12 mouse cellular contexts compared by ENCODE assay signal in the genomic region with DNA sequence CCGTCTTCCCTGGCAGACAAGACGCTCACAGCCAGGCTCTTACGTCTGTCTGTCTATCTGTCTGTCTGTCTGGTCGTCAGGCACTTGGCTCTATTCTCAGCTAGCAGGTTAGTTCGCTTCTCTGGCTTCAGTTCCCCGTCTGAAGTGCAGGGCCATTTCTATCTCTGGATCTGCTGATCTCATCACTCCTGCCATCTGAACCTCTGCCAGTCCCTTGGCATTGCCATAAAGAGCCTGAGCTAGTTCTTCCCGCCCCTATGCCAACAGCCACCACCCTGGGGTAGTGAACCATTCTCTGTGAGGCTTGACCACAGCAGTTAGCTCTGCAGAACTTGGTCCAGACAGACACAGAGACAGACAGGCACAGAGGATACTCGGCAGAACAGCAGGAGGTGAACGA. TPM values are rescaled to one million over a fixed set of nuclear protein-coding genes. Genes with fewer than 3 reads are reported as not detected.
DNase-seq lines count a peak whose midpoint lies in the region; ATAC-seq lines count a peak whose summit lies in the region.
"Had no signal": no experiment of that assay in that cellular context is flagged by ENCODE, and none has a peak within 500 bp of the region (broad histone marks: within the 10 kb centered on the region; RNA-seq: fewer than 3 reads in every experiment).

No protein-coding gene starts in this region.

- no peaks in the 10 kb centered on the region for H3K36me3 ChIP-seq in midbrain, embryonic 15.5 days (replicated peaks)
- no peaks in the 10 kb centered on the region for H3K36me3 ChIP-seq in hindbrain, embryonic 10.5 days
- H3K36me3 ChIP-seq: limb, embryonic 13.5 days; neural tube, embryonic 15.5 days had no signal

- no peak overlapping the region for H3K9ac ChIP-seq in midbrain, embryonic 15.5 days
- H3K9ac ChIP-seq: limb, embryonic 13.5 days; neural tube, embryonic 15.5 days had no signal

- 86% methylated on average over 9 of the region's 9 CpGs for WGBS in midbrain, embryonic 15.5 days
- WGBS in hindbrain, embryonic 10.5 days, result 86% methylated on average over 9 of the region's 9 CpGs

- peak; percentile 61 for DNase-seq in adrenal gland, postnatal 10 days
- no peak for DNase-seq in adrenal gland, adult 18-20 months (ENCODE audit: low spot score in 2 of 2)
- peak; percentile 42 for DNase-seq in layer of hippocampus, adult 9-10 months (ENCODE audit: low spot score)
- no peak for DNase-seq in layer of hippocampus, postnatal 36 days
- DNase-seq in cerebellum, adult 11-12 months, result peak; percentile 48
- DNase-seq in gastrocnemius, postnatal 14 days, result peak; percentile 65
- DNase-seq in hindbrain, embryonic 10.5 days (ENCODE audit: low spot score), result no peak
- DNase-seq: midbrain, embryonic 14.5 days had no signal

- intact Hi-C loops in gastrocnemius, postnatal 14 days (cut with DNase I; ENCODE audit: low total_unique reads), result no loop called here

- no peak overlapping the region for H3K27ac ChIP-seq in midbrain, embryonic 15.5 days
- no peak overlapping the region for H3K27ac ChIP-seq in hindbrain, embryonic 10.5 days
- H3K27ac ChIP-seq: limb, embryonic 13.5 days; neural tube, embryonic 15.5 days had no signal

- no peaks in the 10 kb centered on the region for H3K27me3 ChIP-seq in midbrain, embryonic 15.5 days (replicated peaks)
- no peaks in the 10 kb centered on the region for H3K27me3 ChIP-seq in hindbrain, embryonic 10.5 days (ENCODE audit: insufficient read depth, poor library complexity, severe bottlenecking)
- H3K27me3 ChIP-seq: neural tube, embryonic 15.5 days had no signal

- H3K4me3 ChIP-seq in midbrain, embryonic 15.5 days, result no peak overlapping the region
- H3K4me3 ChIP-seq in hindbrain, embryonic 10.5 days, result no peak overlapping the region
- H3K4me3 ChIP-seq: erythroblast, embryonic 14.5 days; limb, embryonic 13.5 days; neural tube, embryonic 15.5 days had no signal

- H3K4me2 ChIP-seq in midbrain, embryonic 15.5 days, result no peak overlapping the region
- H3K4me2 ChIP-seq: limb, embryonic 13.5 days; neural tube, embryonic 15.5 days had no signal

- no peaks in the 10 kb centered on the region for H3K9me3 ChIP-seq in midbrain, embryonic 15.5 days
- H3K9me3 ChIP-seq in hindbrain, embryonic 10.5 days, result no peaks in the 10 kb centered on the region
- H3K9me3 ChIP-seq: limb, embryonic 13.5 days; neural tube, embryonic 15.5 days had no signal

- peaks cover 2% of the 10 kb centered on the region; the same call in 1 of the 2 replicates for H3K4me1 ChIP-seq in midbrain, embryonic 15.5 days
- peaks cover 4% of the 10 kb centered on the region; the same call in 1 of the 2 replicates for H3K4me1 ChIP-seq in hindbrain, embryonic 10.5 days (replicated peaks)
- H3K4me1 ChIP-seq: limb, embryonic 13.5 days; neural tube, embryonic 15.5 days had no signal

- ATAC-seq in midbrain, embryonic 15.5 days (replicated peaks), result no peak

RNA-seq across cellular contexts. Expression of a gene that starts 9.0 kb away (rescaled TPM):
- 1 to 10 TPM; 5.5 to 5.8 TPM for total RNA-seq in adrenal gland, postnatal 10 days (2021)
- total RNA-seq in adrenal gland, adult 18-20 months (2021), result 1 to 10 TPM; 1.8 to 4.3 TPM
- 1 to 10 TPM; 5.3 to 5.6 TPM for total RNA-seq in layer of hippocampus, postnatal 36 days (2021)
- total RNA-seq in gastrocnemius, postnatal 14 days (2021), result under 1 TPM; 0.53 to 0.89 TPM
- polyA plus RNA-seq in midbrain, embryonic 15.5 days (2015; fragmentation: Nextera tagmentation; extraction: Ambion mirVana), result 0.96 and 1.0 TPM in 2 replicates
- polyA plus RNA-seq in hindbrain, embryonic 10.5 days (2016; fragmentation: Nextera tagmentation; extraction: Ambion mirVana), result 4.0 and 4.5 TPM in 2 replicates

RNA-seq across cellular contexts. Expression of a gene that starts 23.6 kb away (rescaled TPM):
- 10 to 100 TPM; 29.6 to 41.6 TPM for total RNA-seq in adrenal gland, postnatal 10 days (2021)
- 10 to 100 TPM; 41.3 to 51.6 TPM for total RNA-seq in adrenal gland, adult 18-20 months (2021)
- total RNA-seq in layer of hippocampus, postnatal 36 days (2021), result 1 to 10 TPM; 1.7 to 2.1 TPM
- total RNA-seq in gastrocnemius, postnatal 14 days (2021), result 1 to 10 TPM; 6.0 to 6.4 TPM
- 4.0 and 4.9 TPM in 2 replicates for polyA plus RNA-seq in midbrain, embryonic 15.5 days (2015; fragmentation: Nextera tagmentation; extraction: Ambion mirVana)
- 5.7 and 6.5 TPM in 2 replicates for polyA plus RNA-seq in hindbrain, embryonic 10.5 days (2016; fragmentation: Nextera tagmentation; extraction: Ambion mirVana)

RNA-seq across cellular contexts. Expression of a gene that starts 27.4 kb away (rescaled TPM):
- 10 to 100 TPM; 22.1 to 23.9 TPM for total RNA-seq in adrenal gland, postnatal 10 days (2021)
- 10 to 100 TPM; 46.7 to 87.1 TPM for total RNA-seq in adrenal gland, adult 18-20 months (2021)
- 1 to 10 TPM; 1.8 to 2.3 TPM for total RNA-seq in layer of hippocampus, postnatal 36 days (2021)
- total RNA-seq in gastrocnemius, postnatal 14 days (2021), result not detected
- polyA plus RNA-seq in midbrain, embryonic 15.5 days (2015; fragmentation: Nextera tagmentation; extraction: Ambion mirVana), result 1.0 and 1.2 TPM in 2 replicates
- 1.6 and 2.8 TPM in 2 replicates for polyA plus RNA-seq in hindbrain, embryonic 10.5 days (2016; fragmentation: Nextera tagmentation; extraction: Ambion mirVana)

RNA-seq across cellular contexts. Expression of a gene that starts 45.2 kb away (rescaled TPM):
- total RNA-seq in adrenal gland, postnatal 10 days (2021), result 100 to 1,000 TPM; 171 to 182 TPM
- 100 to 1,000 TPM; 169 to 241 TPM for total RNA-seq in adrenal gland, adult 18-20 months (2021)
- total RNA-seq in layer of hippocampus, postnatal 36 days (2021), result 100 to 1,000 TPM; 108 to 109 TPM
- total RNA-seq in gastrocnemius, postnatal 14 days (2021), result 10 to 100 TPM; 58.7 to 62.1 TPM
- 127 and 130 TPM in 2 replicates for polyA plus RNA-seq in midbrain, embryonic 15.5 days (2015; fragmentation: Nextera tagmentation; extraction: Ambion mirVana)
- polyA plus RNA-seq in hindbrain, embryonic 10.5 days (2016; fragmentation: Nextera tagmentation; extraction: Ambion mirVana), result 231 and 240 TPM in 2 replicates

Comparison
In these comparisons a context has a peak if more than half of its experiments do, and no peak if none do; other contexts are left out.
1. DNase-seq: peak in adrenal gland, postnatal 10 days (single experiment), layer of hippocampus, adult 9-10 months (single experiment), cerebellum, adult 11-12 months (single experiment) and gastrocnemius, postnatal 14 days (single experiment); none in adrenal gland, adult 18-20 months (0 of 2), layer of hippocampus, postnatal 36 days (0 of 2) and hindbrain, embryonic 10.5 days (single experiment).
2. RNA of a gene that starts 23.6 kb away (total RNA-seq): 41.3 to 51.6 TPM in adrenal gland, adult 18-20 months and 29.6 to 41.6 TPM in adrenal gland, postnatal 10 days; 6.0 to 6.4 TPM in gastrocnemius, postnatal 14 days and 1.7 to 2.1 TPM in layer of hippocampus, postnatal 36 days; every median in the first group is over 4 times any median in the second.
3. RNA of a gene that starts 27.4 kb away (total RNA-seq): 46.7 to 87.1 TPM in adrenal gland, adult 18-20 months and 22.1 to 23.9 TPM in adrenal gland, postnatal 10 days; 1.8 to 2.3 TPM in layer of hippocampus, postnatal 36 days and not detected in gastrocnemius, postnatal 14 days; every median in the first group is over 4 times any median in the second.